Mouse (Mus musculus) heart, embryonic 11.5 days (tissue): ENCODE data around the gene Dusp1. TPM values are rescaled to one million over a fixed set of nuclear protein-coding genes. Genes with fewer than 3 reads are reported as not detected.

ENCODE experiments used
- ATAC-seq: fragments of 200-750 bp; cut with Nextera tagmentation; replicated peaks from 2 replicates; pipeline ENCODE4 v1.8.0; 2017; ENCODE audit warnings: moderate library complexity; ENCODE audit not compliant: insufficient number of reproducible peaks, low FRiP score, low TSS enrichment
- H3K27ac ChIP-seq: fragments of 300-500 bp; sonication (generic); 2 replicates; pipeline ENCODE4 v1.5.1; 2014; ENCODE audit warnings: mild to moderate bottlenecking, low read depth, low read length
- H3K27me3 ChIP-seq: fragments of 300-500 bp; sonication (generic); 2 replicates; pipeline ENCODE4 v1.6.1; 2014; ENCODE audit warnings: mild to moderate bottlenecking, low read length, mixed read lengths; ENCODE audit not compliant: control insufficient read depth, insufficient read depth
- H3K36me3 ChIP-seq: fragments of 300-500 bp; sonication (generic); 2 replicates; pipeline ENCODE4 v1.6.1; 2014; ENCODE audit warnings: mild to moderate bottlenecking, low read length, moderate library complexity, mixed read lengths; ENCODE audit not compliant: control insufficient read depth, insufficient read depth
- H3K4me1 ChIP-seq: fragments of 300-500 bp; sonication (generic); 2 replicates; pipeline ENCODE4 v1.6.1; 2014; ENCODE audit warnings: low read length; ENCODE audit not compliant: control insufficient read depth, insufficient read depth
- H3K4me2 ChIP-seq: fragments of 300-500 bp; sonication (generic); 2 replicates; pipeline ENCODE4 v1.6.1; 2014; ENCODE audit warnings: mild to moderate bottlenecking, moderate library complexity
- H3K4me3 ChIP-seq: fragments of 300-500 bp; sonication (generic); 2 replicates; pipeline ENCODE4 v1.5.1; 2014; ENCODE audit warnings: low read depth, low read length
- H3K9ac ChIP-seq: fragments of 300-500 bp; sonication (generic); 2 replicates; pipeline ENCODE4 v1.6.1; 2014; ENCODE audit warnings: mild to moderate bottlenecking, low read depth, low read length, moderate library complexity
- H3K9me3 ChIP-seq: fragments of 300-500 bp; sonication (generic); replicated peaks from 2 replicates; pipeline ENCODE4 v1.6.1; 2016; ENCODE audit warnings: low read length; ENCODE audit not compliant: control insufficient read depth
- WGBS: fragments of 180-500 bp; shearing (Covaris S2); extraction: QIAGEN DNeasy Blood & Tissue Kit; methylation state at CpG from one replicate; pipeline ENCODE4 v1.1.7; 2014; ENCODE audit not compliant: insufficient replicate concordance; 5-methylcytosine and 5-hydroxymethylcytosine counted together
- polyA plus RNA-seq: library from polyadenylated mRNA; unstranded; fragments of >200 nt; fragmentation: Nextera tagmentation; extraction: Ambion mirVana; gene quantifications from 2 replicates; pipeline ENCODE4 v1.2.1, GENCODE M21; 2014

Gene Dusp1
- polyA plus RNA-seq, 1 experiment from 2014 or later = 30.0 TPM

DNA sequence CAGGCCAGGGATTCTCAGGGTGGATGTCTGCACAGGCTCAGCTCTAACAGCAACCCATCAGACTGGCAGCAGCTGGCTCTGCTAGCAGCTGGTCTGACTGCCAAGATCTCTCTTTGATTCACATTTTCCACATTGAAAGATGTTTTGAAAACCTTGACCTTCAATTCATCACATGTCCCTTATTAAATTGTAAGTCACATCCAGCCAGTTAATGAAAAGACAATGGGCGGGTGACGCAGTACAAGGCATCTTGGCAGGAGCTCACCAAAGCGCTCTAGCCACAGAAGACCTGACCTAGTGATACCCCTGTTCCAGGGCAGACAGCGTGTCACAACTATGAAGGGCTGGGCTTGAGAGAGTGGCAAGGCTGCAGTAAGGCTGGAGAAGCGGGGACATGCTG lies 20.4 kb upstream of the Dusp1 start:
- H3K4me3 ChIP-seq = no peak overlapping the region
- ATAC-seq = no peak
- H3K9me3 ChIP-seq = no peaks in the 10 kb centered on the region
- H3K27ac ChIP-seq = peak overlapping the region; percentile 1; the same call in 1 of the 2 replicates
- H3K9ac ChIP-seq = peak overlapping the region; percentile 39; the same call in 1 of the 2 replicates
- 88% methylated on average over 5 of the region's 5 CpGs for WGBS
- peaks cover 66% of the 10 kb centered on the region for H3K4me1 ChIP-seq
- H3K36me3 ChIP-seq = no peaks in the 10 kb centered on the region; the same call in 1 of the 2 replicates
- no peaks in the 10 kb centered on the region for H3K27me3 ChIP-seq
- H3K4me2 ChIP-seq = no peak overlapping the region

- Histone ChIP-seq H3K4me3 (no peak overlapping the region), H3K27me3 (no peaks in the 10 kb centered on the region), H3K9me3 (no peaks in the 10 kb centered on the region), H3K27ac (no peak overlapping the region), H3K9ac (no peak overlapping the region), H3K4me1 (peaks cover 80% of the 10 kb centered on the region), H3K36me3 (no peaks in the 10 kb centered on the region; the same call in 1 of the 2 replicates), H3K4me2 (no peak overlapping the region)
- ATAC-seq = no peak
- 94% methylated on average over 3 of the region's 3 CpGs for WGBS
These were observed 19.0 kb upstream of the Dusp1 start for GRCm38 (mm10) chr17:26580873-26581401.

DNA sequence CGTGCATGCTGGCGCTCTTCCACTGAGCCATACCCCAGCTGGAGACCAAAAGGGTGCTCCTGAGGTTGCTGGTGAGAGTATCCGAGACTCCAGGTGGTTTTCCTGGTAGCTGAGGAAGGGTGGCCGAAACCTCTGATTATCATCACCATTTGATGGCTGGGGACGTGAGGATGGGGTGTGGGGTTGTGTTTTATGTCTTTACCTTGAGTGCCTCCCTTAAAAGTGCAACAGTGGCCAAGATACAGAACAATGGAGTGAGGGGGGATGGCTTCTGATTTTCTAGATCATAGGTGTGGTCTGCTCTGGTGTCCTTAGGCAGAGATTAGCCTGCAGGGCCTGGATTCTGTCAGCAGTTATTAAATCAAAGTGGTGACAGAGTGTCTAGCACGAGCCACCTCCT lies 17.5 kb upstream of the Dusp1 start:
- H3K4me1 ChIP-seq = peaks cover 81% of the 10 kb centered on the region

GRCm38 (mm10) chr17:26578771-26579170 lies 16.8 kb upstream of the Dusp1 start:
- H3K4me3 ChIP-seq = no peak overlapping the region
- H3K4me2 ChIP-seq = no peak overlapping the region
- H3K9me3 ChIP-seq = no peaks in the 10 kb centered on the region
- no peak for ATAC-seq
- 0 out of 2 replicates have a peak overlapping the region, but pooled peaks have one; percentile 4 for H3K9ac ChIP-seq
- no peaks in the 10 kb centered on the region; the same call in 1 of the 2 replicates for H3K36me3 ChIP-seq
- H3K27ac ChIP-seq = no peak overlapping the region
- H3K4me1 ChIP-seq = peaks cover 81% of the 10 kb centered on the region
- H3K27me3 ChIP-seq = no peaks in the 10 kb centered on the region
- WGBS = 95% methylated on average over 11 of the region's 11 CpGs

More for the DNA sequence above, 17.5 kb upstream of the Dusp1 start:
- ATAC-seq = no peak
- 56% methylated on average over 6 of the region's 6 CpGs for WGBS
- no peaks in the 10 kb centered on the region; the same call in 1 of the 2 replicates for H3K36me3 ChIP-seq
- no peak overlapping the region for H3K9ac ChIP-seq
- H3K9me3 ChIP-seq = no peaks in the 10 kb centered on the region
- H3K27me3 ChIP-seq = no peaks in the 10 kb centered on the region
- H3K4me3 ChIP-seq = no peak overlapping the region
- no peak overlapping the region for H3K4me2 ChIP-seq
- H3K27ac ChIP-seq = no peak overlapping the region

DNA sequence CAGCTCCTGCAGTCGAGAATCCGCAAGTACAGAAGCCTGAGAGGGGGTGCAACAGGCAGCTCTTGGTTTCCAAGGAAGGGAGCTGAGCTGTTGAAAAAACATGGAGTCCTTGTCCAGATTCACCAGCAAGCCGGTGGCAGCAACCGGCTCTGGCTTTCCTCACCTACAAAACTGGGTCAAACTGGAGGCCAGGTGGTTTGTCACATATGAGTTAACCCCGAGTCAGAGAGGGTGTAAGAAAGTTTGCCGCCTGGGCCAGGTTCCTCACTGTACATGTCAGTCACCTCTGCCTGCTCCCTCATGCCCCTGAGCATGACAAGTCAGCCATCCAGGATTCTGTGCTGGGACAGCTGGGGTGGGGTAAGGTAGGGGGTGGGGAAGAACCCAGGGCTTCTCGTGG lies 16.2 kb upstream of the Dusp1 start:
- no peak overlapping the region for H3K4me3 ChIP-seq
- 79% methylated on average over 7 of the region's 7 CpGs for WGBS
- H3K4me1 ChIP-seq = peaks cover 78% of the 10 kb centered on the region
- H3K4me2 ChIP-seq = no peak overlapping the region
- H3K9me3 ChIP-seq = no peaks in the 10 kb centered on the region
- H3K9ac ChIP-seq = no peak overlapping the region; the same call in 1 of the 2 replicates
- no peak for ATAC-seq
- no peaks in the 10 kb centered on the region; the same call in 1 of the 2 replicates for H3K36me3 ChIP-seq
- no peaks in the 10 kb centered on the region for H3K27me3 ChIP-seq
- no peak overlapping the region for H3K27ac ChIP-seq

- Histone ChIP-seq H3K9ac (no peak overlapping the region; the same call in 1 of the 2 replicates), H3K4me1 (peaks cover 69% of the 10 kb centered on the region), H3K36me3 (no peaks in the 10 kb centered on the region; the same call in 1 of the 2 replicates), H3K4me2 (no peak overlapping the region), H3K9me3 (no peaks in the 10 kb centered on the region), H3K4me3 (no peak overlapping the region), H3K27me3 (no peaks in the 10 kb centered on the region), H3K27ac (peak overlapping the region; percentile 37; the same call in 1 of the 2 replicates)
- 65% methylated on average over 11 of the region's 11 CpGs for WGBS
- no peak for ATAC-seq
These were observed 15.4 kb upstream of the Dusp1 start for GRCm38 (mm10) chr17:26577309-26577708.

DNA sequence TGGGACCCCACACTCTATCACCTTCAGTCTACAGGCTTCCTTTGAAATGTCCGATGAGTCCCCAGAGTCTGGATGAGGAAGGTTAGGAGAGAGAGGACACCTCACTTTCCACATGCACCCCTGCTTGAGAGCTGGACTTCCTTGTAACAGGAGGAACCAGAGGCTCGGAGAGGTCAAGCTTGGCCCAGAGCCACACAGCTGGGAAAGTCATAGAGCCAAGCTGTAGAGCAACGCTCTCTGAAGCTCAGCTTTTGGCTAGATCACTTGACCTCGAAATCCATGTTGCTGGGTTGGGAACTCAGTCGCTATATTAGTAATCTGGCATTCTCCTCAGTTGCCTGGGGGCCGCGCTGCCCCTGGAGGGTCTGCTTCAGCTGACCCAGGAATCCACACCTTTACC lies 14.9 kb upstream of the Dusp1 start:
- H3K9ac ChIP-seq = no peak overlapping the region; the same call in 1 of the 2 replicates

DNA sequence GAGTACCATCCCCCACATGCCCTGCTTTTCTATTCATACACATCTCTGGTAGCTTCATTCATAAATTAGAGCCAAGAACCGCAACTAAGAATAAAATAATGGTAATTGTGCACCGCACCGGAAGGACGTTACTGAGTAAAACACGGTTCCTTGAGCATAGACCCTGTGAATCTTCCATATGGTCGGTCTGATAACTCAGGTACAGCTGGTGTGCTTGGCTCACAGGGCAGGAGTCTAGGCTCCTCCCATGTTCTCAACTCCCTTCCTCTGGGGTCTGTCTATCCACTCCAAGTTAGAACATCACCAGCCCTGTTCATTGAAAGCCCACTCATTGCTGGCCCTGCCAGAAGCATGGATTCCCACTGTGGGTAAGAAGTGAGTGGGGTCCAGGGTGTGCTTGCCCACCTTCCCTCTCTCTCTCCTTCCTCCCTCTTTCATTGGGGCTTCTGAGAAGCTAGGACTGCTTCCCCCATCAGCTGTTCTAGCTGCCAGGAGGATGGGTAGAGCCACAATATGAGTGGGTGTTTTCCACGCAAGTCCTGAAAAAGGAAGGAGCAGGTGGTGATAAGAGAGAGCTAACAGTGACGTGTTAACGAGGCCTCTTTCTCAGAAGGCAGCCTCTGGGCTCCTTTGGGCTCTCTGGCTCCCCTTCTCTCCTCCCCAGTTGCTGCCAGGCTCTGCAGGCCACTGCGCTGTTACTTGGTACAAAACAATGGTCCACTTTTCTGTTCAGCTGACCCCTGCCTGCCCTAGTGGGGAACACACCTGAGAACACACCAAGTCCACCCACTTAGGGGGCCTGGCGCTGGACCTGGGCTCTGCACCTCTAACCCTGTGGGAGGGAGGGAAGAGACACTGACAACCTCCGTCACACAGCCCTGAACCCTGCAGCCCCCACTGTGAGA lies 14.1 kb upstream of the Dusp1 start:
- no peaks in the 10 kb centered on the region for H3K27me3 ChIP-seq
- no peak overlapping the region for H3K4me3 ChIP-seq
- no peak for ATAC-seq
- H3K9me3 ChIP-seq = no peaks in the 10 kb centered on the region
- peaks cover 69% of the 10 kb centered on the region for H3K4me1 ChIP-seq
- H3K9ac ChIP-seq = 0 out of 2 replicates have a peak overlapping the region, but pooled peaks have one; percentile 1
- no peak overlapping the region for H3K27ac ChIP-seq
- 68% methylated on average over 12 of the region's 12 CpGs for WGBS
- H3K4me2 ChIP-seq = no peak overlapping the region
- no peaks in the 10 kb centered on the region; the same call in 1 of the 2 replicates for H3K36me3 ChIP-seq

More for the DNA sequence above, 14.9 kb upstream of the Dusp1 start:
- H3K9me3 ChIP-seq = no peaks in the 10 kb centered on the region
- H3K4me2 ChIP-seq = no peak overlapping the region
- no peaks in the 10 kb centered on the region for H3K27me3 ChIP-seq
- no peaks in the 10 kb centered on the region; the same call in 1 of the 2 replicates for H3K36me3 ChIP-seq
- H3K4me3 ChIP-seq = no peak overlapping the region
- H3K27ac ChIP-seq = peak overlapping the region; percentile 37; the same call in 1 of the 2 replicates
- ATAC-seq = no peak
- WGBS = 74% methylated on average over 7 of the region's 7 CpGs
- H3K4me1 ChIP-seq = peaks cover 64% of the 10 kb centered on the region
